Mouse (Mus musculus) E14TG2a.4 (cell line): ENCODE data around the gene Akr1d1.

Source experiments
- H3K27me3 ChIP-seq: 2 replicates; pipeline ENCODE4 v1.6.1; 2014; ENCODE audit warnings: low read length, control low read depth; ENCODE audit not compliant: insufficient read depth
- H3K36me3 ChIP-seq: 2 replicates; pipeline ENCODE4 v1.6.1; 2014; ENCODE audit warnings: low read length, control low read depth; ENCODE audit not compliant: insufficient read depth
- H3K4me1 ChIP-seq: replicated peaks from 2 replicates; pipeline ENCODE4 v1.6.1; 2014; ENCODE audit warnings: low read depth, low read length, control low read depth
- H3K4me3 ChIP-seq: replicated peaks from 2 replicates; pipeline ENCODE4 v1.5.1; 2014; ENCODE audit warnings: mild to moderate bottlenecking, low read length
- H3K9me3 ChIP-seq: 2 replicates; pipeline ENCODE4 v1.6.1; 2014; ENCODE audit warnings: low read length, control low read depth
- CTCF ChIP-seq: conservative IDR thresholded peaks from 2 replicates; pipeline ENCODE4 v1.5.1; 2014; ENCODE audit warnings: low read length
- NANOG ChIP-seq: IDR thresholded peaks from 2 replicates; pipeline ENCODE4 v1.6.1; 2014; ENCODE audit warnings: borderline replicate concordance, low read length, mixed read lengths
- POU5F1 ChIP-seq: IDR thresholded peaks from 2 replicates; pipeline ENCODE4 v1.6.1; 2014; ENCODE audit warnings: low read length, borderline replicate concordance

Gene Akr1d1

DNA sequence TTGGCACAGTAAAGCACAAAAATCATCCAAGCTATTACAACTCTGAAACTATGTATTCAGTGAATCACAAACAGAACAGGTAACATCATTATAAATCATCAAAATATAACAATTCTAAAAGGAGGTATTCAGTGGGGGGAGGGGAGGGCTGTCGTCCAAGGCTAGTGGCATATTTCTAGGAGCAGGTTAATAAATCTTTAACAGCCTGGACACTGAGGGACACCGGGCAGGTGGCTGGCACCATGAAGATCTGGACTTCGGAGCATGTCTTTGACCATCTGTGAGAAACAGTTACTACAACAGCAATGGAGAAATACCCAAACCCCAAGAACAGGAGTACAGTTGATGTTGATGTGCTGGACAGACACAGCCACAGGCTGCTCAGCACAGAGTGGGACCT lies 11.2 kb downstream of the Akr1d1 start:
- TF ChIP-seq NANOG = no peak
- no peak for TF ChIP-seq POU5F1
- TF ChIP-seq CTCF = no peak
- Histone ChIP-seq H3K9me3 (peaks cover 9% of the 10 kb centered on the region), H3K36me3 (no peaks in the 10 kb centered on the region), H3K4me1 (no peaks in the 10 kb centered on the region), H3K4me3 (no peak overlapping the region), H3K27me3 (no peaks in the 10 kb centered on the region)

DNA sequence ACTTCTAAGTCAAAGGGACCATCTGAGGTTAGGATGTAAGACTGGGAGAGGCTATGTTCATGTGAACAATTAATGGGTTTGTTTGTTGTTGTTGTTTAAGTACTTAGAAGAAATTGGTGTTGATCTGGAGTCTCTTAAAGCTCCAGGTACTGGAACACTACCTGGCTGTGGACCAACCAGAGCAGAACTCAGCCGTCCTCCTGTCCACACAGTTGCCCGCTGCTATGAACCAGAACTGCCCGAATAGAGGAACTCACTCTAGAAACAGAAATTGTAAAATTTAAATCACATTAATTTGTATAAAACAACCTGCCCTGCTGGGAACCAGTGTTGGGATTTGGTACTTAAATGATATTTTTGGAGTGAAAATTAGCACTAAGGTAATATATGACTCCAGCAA lies 12.2 kb downstream of the Akr1d1 start:
- no peak overlapping the region for H3K4me3 ChIP-seq
- no peaks in the 10 kb centered on the region for H3K27me3 ChIP-seq
- peaks cover 9% of the 10 kb centered on the region for H3K9me3 ChIP-seq
- TF ChIP-seq NANOG (no peak), POU5F1 (no peak), CTCF (no peak)
- no peaks in the 10 kb centered on the region for H3K36me3 ChIP-seq
- no peaks in the 10 kb centered on the region for H3K4me1 ChIP-seq

DNA sequence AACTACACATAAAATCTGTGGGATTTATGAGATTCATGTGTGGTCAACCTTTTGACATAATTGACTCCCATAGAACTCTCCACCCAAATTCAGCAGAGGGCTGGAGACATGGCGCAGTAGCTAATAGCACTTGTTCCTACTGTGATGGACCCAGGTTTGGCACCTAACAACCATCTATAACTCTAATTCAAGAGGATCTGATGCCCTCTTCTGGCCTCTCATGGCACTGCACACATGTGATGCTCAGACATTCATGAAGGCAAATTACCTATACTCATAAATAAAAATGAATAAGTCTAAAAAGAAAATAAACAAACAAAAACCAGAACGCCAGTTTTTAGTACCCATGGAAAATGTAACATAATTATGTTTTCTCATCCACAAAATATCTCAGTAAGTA lies 22.8 kb downstream of the Akr1d1 start:
- TF ChIP-seq CTCF (peak; percentile 40), POU5F1 (no peak)
- peaks cover 4% of the 10 kb centered on the region; the same call in 1 of the 2 replicates for H3K36me3 ChIP-seq
- peaks cover 25% of the 10 kb centered on the region for H3K9me3 ChIP-seq
- no peaks in the 10 kb centered on the region for H3K27me3 ChIP-seq
- no peak overlapping the region for H3K4me3 ChIP-seq
- no peaks in the 10 kb centered on the region for H3K4me1 ChIP-seq

DNA sequence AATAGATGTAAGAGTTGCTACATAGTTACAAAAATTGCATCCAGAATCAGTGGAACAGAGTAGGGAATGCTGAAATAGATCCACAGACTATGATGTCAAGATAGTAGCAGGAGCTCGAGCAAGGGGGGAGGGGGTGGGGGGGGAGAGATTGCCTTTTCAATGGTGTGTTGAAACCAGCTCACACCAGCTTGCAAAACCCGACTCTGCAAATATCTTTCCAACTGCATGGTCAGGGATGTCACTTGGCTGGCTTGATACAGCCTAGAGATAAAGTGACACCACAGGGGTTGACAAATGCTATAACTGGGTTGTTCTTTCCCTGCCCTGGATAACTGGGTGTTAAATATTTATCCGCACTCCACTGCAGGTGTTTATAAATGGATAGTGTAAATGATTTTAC lies 24.0 kb downstream of the Akr1d1 start:
- Histone ChIP-seq H3K4me1 (no peaks in the 10 kb centered on the region), H3K4me3 (no peak overlapping the region), H3K36me3 (peaks cover 4% of the 10 kb centered on the region; the same call in 1 of the 2 replicates), H3K9me3 (peaks cover 34% of the 10 kb centered on the region), H3K27me3 (no peaks in the 10 kb centered on the region)
- no peak for TF ChIP-seq CTCF
- no peak for TF ChIP-seq NANOG
- no peak for TF ChIP-seq POU5F1

DNA sequence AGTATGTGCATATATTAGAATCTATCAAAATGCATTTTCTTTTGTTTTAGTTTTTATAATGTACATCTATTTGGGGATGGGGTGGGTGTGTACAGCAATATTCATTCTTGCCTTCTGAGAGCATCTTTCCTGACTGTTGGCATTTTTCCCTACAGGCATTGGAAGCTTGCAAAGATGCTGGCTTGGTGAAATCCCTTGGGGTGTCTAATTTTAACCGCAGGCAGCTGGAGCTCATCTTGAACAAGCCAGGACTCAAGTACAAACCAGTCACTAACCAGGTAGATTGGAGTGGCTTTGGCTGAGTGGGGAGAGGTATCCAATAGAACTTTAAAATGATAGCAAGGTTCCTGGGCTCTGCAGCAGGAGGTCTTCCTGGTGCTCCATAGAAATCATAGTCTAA lies 24.4 kb downstream of the Akr1d1 start:
- Histone ChIP-seq H3K27me3 (no peaks in the 10 kb centered on the region), H3K36me3 (peaks cover 4% of the 10 kb centered on the region; the same call in 1 of the 2 replicates), H3K9me3 (peaks cover 35% of the 10 kb centered on the region), H3K4me3 (no peak overlapping the region), H3K4me1 (no peaks in the 10 kb centered on the region)
- TF ChIP-seq CTCF (no peak), POU5F1 (no peak), NANOG (no peak)

DNA sequence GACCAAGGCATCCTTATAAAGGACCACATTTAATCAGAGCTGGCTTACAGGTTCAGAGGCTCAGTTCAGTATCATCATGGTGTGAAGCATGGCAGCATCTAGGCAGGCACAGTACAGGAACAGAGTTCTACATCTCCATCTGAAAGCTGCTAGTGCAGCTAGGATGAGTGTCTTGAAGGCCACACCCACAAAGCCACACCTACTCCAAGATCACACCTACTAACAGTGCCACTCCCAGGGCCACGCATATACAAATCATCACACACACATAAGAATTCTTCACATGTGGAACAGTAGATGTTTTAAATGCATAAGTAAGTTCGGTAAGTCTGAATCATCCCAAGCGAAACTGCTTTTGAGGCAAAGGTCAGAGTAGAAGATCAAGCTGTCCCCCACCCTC lies 33.9 kb downstream of the Akr1d1 start:
- Histone ChIP-seq H3K27me3 (no peaks in the 10 kb centered on the region), H3K4me1 (peaks cover 14% of the 10 kb centered on the region), H3K9me3 (peaks cover 17% of the 10 kb centered on the region), H3K36me3 (no peaks in the 10 kb centered on the region), H3K4me3 (no peak overlapping the region)
- TF ChIP-seq NANOG (no peak), CTCF (no peak), POU5F1 (no peak)

DNA sequence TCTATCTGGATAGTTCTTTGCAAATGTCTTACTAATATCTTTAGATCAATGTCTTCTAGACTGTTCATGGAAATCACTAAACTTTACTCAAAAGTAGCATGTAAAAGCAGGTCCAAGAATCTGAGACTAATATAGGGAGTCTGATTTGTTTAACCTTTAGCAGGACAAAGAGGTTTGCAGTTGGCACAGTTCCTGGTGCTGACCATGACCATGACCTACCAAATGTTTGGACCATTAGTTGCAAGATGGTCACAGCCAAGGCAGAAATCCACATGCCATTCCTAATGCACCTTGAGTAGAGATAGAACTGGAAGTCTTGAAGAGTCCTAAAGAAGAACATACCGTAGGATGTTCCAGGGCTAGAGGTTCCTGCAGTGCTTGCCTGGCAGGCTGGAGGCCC lies 37.4 kb downstream of the Akr1d1 start:
- no peaks in the 10 kb centered on the region for H3K9me3 ChIP-seq
- TF ChIP-seq NANOG (no peak), POU5F1 (no peak), CTCF (no peak)
- H3K27me3 ChIP-seq = no peaks in the 10 kb centered on the region

DNA sequence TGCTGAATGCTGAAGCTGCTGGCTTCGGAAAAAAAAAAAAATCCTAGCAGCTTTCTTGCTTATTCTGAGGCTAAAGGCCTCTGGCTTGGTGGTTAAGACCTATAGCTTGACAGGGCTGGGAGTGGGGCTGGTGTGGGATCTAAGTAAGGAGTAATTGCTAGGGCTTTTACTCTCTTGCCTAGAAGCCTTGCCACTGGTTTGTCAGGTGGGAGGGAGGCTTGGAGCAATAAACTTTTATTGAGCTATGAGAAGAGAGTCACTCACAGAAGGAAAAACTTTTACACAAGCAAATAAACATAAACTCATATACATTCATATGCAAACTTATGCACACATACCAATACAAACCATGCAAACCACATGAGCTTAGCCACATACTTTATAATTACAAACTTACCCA lies 42.0 kb downstream of the Akr1d1 start:
- no peaks in the 10 kb centered on the region for H3K36me3 ChIP-seq
- peaks cover 9% of the 10 kb centered on the region for H3K4me1 ChIP-seq
- H3K27me3 ChIP-seq = no peaks in the 10 kb centered on the region
- TF ChIP-seq CTCF (no peak), NANOG (no peak), POU5F1 (no peak)
- H3K9me3 ChIP-seq = peaks cover 5% of the 10 kb centered on the region
- H3K4me3 ChIP-seq = no peak overlapping the region

More for the DNA sequence above, 37.4 kb downstream of the Akr1d1 start:
- peaks cover 14% of the 10 kb centered on the region for H3K4me1 ChIP-seq
- no peak overlapping the region for H3K4me3 ChIP-seq
- no peaks in the 10 kb centered on the region for H3K36me3 ChIP-seq

DNA sequence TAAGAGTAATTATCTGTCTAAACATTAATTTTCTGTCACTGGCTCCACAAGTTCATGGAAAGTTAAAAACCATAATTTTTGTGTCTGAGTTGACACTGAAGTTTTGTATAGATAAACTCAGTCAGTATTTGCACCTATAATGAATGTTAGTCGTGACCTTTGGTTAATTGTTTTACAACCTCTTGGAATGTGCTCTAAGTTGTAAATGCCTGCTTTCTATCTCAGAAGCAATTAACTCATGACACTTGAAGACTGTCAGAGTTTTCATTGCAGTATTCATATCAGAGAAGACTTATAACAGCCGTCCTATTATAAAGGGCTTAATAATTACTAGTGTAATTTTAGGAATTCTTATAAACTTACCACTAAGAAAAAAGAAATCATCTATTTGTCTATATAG lies 43.0 kb downstream of the Akr1d1 start:
- TF ChIP-seq NANOG (no peak), POU5F1 (no peak), CTCF (no peak)
- peaks cover 9% of the 10 kb centered on the region for H3K4me1 ChIP-seq
- no peaks in the 10 kb centered on the region for H3K36me3 ChIP-seq
- H3K27me3 ChIP-seq = no peaks in the 10 kb centered on the region
- H3K4me3 ChIP-seq = no peak overlapping the region
- peaks cover 9% of the 10 kb centered on the region for H3K9me3 ChIP-seq
